Mouse (Mus musculus) neural tube, embryonic 13.5 days (tissue): ENCODE results near the gene Plxna2. TPM values are rescaled to one million over a fixed set of nuclear protein-coding genes. Genes with fewer than 3 reads are reported as not detected.
A peak's percentile ranks its signal among the peaks of the same experiment; 100 is the strongest.

Experiments used
- ATAC-seq: fragments of 200-750 bp; cut with Nextera tagmentation; 2 replicates; pipeline ENCODE4 v1.8.0; 2017; ENCODE audit warnings: low read depth, mild to moderate bottlenecking, moderate TSS enrichment, moderate library complexity
- H3K27ac ChIP-seq: fragments of 300-500 bp; sonication (generic); replicated peaks from 2 replicates; pipeline ENCODE4 v1.5.1; 2015; ENCODE audit warnings: moderate library complexity, mild to moderate bottlenecking, inconsistent platforms
- H3K27me3 ChIP-seq: fragments of 300-500 bp; sonication (generic); 2 replicates; pipeline ENCODE4 v1.6.1; 2015; ENCODE audit warnings: mild to moderate bottlenecking, inconsistent platforms
- H3K36me3 ChIP-seq: fragments of 300-500 bp; sonication (generic); 2 replicates; pipeline ENCODE4 v1.6.1; 2015; ENCODE audit warnings: mild to moderate bottlenecking, inconsistent platforms
- H3K4me1 ChIP-seq: fragments of 300-500 bp; sonication (generic); replicated peaks from 2 replicates; pipeline ENCODE4 v1.6.1; 2015; ENCODE audit warnings: inconsistent platforms
- H3K4me2 ChIP-seq: fragments of 300-500 bp; sonication (generic); 2 replicates; pipeline ENCODE4 v1.6.1; 2015; ENCODE audit warnings: inconsistent platforms, mild to moderate bottlenecking, moderate library complexity
- H3K4me3 ChIP-seq: fragments of 300-500 bp; sonication (generic); 2 replicates; pipeline ENCODE4 v1.5.1; 2015; ENCODE audit warnings: mild to moderate bottlenecking, inconsistent platforms
- H3K9ac ChIP-seq: fragments of 300-500 bp; sonication (generic); 2 replicates; pipeline ENCODE4 v1.6.1; 2015; ENCODE audit warnings: moderate library complexity, mild to moderate bottlenecking, inconsistent platforms
- H3K9me3 ChIP-seq: fragments of 300-500 bp; sonication (generic); 2 replicates; pipeline ENCODE4 v1.6.1; 2016; ENCODE audit warnings: inconsistent platforms
- WGBS: fragments of 180-500 bp; shearing (Covaris S2); methylation state at CpG from one replicate; pipeline ENCODE4 v1.1.7; 2015; 5-methylcytosine and 5-hydroxymethylcytosine counted together
- polyA plus RNA-seq: library from polyadenylated mRNA; unstranded; fragments of >200 nt; fragmentation: Nextera tagmentation; extraction: Ambion mirVana; gene quantifications from 2 replicates; pipeline ENCODE4 v1.2.1, GENCODE M21; 2015

Gene Plxna2
- polyA plus RNA-seq, 1 experiment from 2014 or later = 42.6 TPM

GRCm38 (mm10) chr1:194787626-194788025 lies 169.6 kb downstream of the Plxna2 start:
- Histone ChIP-seq H3K9me3 (no peaks in the 10 kb centered on the region), H3K9ac (no peak overlapping the region), H3K27ac (no peak overlapping the region), H3K36me3 (peaks cover 88% of the 10 kb centered on the region), H3K4me2 (no peak overlapping the region), H3K4me3 (no peak overlapping the region), H3K27me3 (no peaks in the 10 kb centered on the region), H3K4me1 (peaks cover 9% of the 10 kb centered on the region; the same call in 1 of the 2 replicates)
- ATAC-seq = no peak
- WGBS = 94% methylated on average over 2 of the region's 2 CpGs

DNA sequence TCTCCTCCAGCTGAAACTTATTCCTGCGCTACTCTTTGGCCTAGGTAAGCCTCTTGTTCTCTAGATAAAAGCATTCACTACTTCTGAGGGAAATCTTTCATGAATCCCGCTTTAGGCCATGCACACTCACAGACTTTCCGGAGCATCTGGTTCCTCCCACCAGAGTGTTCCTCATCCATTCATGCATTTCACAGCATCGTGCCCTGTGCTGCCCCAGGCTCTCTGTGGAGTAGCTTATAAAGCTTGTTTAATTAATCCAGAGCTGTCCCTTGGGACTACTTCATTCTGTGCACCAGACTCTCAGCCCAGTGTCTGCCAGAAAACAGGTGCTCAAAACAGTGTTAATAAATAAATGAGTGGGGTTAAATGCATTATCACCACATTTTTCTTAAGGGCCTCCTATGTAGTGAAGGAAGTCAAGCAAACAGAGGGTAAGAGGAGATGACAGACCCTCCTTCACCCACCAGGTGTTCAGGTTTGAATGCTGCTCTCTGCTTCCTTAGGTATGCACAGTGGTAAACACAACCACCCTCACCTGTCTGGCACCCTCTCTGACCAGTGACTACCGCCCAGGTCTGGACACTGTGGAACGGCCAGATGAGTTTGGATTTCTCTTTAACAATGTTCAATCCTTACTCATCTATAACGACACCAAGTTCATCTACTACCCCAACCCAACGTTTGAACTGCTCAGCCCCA lies 175.4 kb downstream of the Plxna2 start:
- peaks cover 98% of the 10 kb centered on the region for H3K36me3 ChIP-seq
- WGBS = 65% methylated on average over 8 of the region's 8 CpGs
- no peaks in the 10 kb centered on the region for H3K27me3 ChIP-seq
- H3K9ac ChIP-seq = no peak overlapping the region
- no peak overlapping the region for H3K4me2 ChIP-seq
- H3K27ac ChIP-seq = no peak overlapping the region
- H3K4me3 ChIP-seq = no peak overlapping the region
- peaks cover 14% of the 10 kb centered on the region; the same call in 1 of the 2 replicates for H3K4me1 ChIP-seq
- ATAC-seq = peak; percentile 79
- no peaks in the 10 kb centered on the region for H3K9me3 ChIP-seq

DNA sequence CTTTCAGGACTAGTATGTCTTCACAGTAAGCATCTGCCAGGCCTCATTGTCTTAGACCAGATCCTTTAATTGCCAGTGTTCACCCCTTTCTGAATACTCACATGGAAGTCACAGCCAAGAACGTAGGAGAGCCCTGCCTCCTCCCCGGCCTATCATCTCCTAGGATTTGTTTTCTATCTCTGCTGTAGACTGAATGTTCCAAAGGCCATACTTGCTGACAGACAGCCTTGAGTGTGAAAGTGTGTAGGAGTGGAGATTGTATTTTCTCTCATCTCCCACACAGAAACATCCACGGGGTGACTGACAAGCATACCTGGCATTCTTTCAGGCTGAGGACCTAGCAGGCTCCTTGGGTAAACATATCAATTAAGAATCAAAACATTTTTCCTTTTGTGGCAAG lies 177.3 kb downstream of the Plxna2 start:
- no peak overlapping the region for H3K4me3 ChIP-seq
- WGBS = 81% methylated on average over 3 of the region's 3 CpGs
- H3K9me3 ChIP-seq = no peaks in the 10 kb centered on the region
- no peak overlapping the region for H3K9ac ChIP-seq
- H3K27ac ChIP-seq = no peak overlapping the region
- H3K4me2 ChIP-seq = no peak overlapping the region
- H3K4me1 ChIP-seq = peaks cover 14% of the 10 kb centered on the region; the same call in 1 of the 2 replicates
- peaks cover 98% of the 10 kb centered on the region for H3K36me3 ChIP-seq
- no peaks in the 10 kb centered on the region for H3K27me3 ChIP-seq
- no peak for ATAC-seq

DNA sequence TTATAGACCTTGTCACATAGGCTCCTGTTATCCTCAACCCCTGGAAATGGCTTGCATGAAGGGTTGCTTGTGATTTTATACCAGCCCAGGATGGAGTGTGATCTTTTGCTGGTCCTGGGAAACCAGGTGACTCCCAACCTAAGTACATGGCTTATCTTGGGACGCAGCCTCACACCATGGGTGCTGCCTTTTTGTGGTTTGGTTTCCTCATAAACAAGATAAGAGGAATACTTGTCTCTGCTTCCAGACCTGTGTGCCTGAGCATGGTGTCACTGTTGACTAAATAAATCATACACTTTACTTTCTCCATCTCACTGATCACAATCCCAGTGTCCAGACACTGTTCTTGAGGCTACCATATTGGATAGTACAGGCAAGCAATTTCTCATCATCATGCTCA lies 179.8 kb downstream of the Plxna2 start:
- H3K36me3 ChIP-seq = peaks cover 99% of the 10 kb centered on the region
- WGBS = 100% methylated on average over 1 of the region's 1 CpGs
- ATAC-seq = no peak
- no peak overlapping the region for H3K9ac ChIP-seq
- H3K4me3 ChIP-seq = no peak overlapping the region
- no peak overlapping the region for H3K27ac ChIP-seq
- peaks cover 3% of the 10 kb centered on the region; the same call in 1 of the 2 replicates for H3K4me1 ChIP-seq
- H3K9me3 ChIP-seq = no peaks in the 10 kb centered on the region
- H3K27me3 ChIP-seq = no peaks in the 10 kb centered on the region
- H3K4me2 ChIP-seq = no peak overlapping the region

DNA sequence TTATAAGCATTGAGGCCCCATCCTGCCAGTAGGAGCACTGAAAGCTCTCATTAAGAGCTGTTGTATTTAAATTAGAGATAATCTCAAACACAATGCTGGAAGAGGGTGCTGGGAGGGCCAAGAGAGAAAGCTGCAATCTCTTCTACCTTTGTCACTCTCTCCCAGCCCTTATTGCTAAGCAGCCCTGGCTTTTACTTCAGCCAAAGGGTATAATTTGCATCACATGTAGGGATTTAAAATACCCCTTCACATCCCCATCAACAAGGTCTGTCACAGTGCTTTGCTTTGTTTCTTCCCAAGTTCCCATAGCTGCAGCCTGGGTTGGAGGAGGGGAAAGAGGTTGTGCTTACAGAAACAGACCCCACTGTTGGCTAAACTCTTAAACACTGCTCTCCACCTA lies 180.5 kb downstream of the Plxna2 start:
- Histone ChIP-seq H3K9ac (no peak overlapping the region), H3K27me3 (no peaks in the 10 kb centered on the region), H3K27ac (no peak overlapping the region), H3K4me1 (peaks cover 4% of the 10 kb centered on the region; the same call in 1 of the 2 replicates), H3K4me2 (no peak overlapping the region), H3K9me3 (no peaks in the 10 kb centered on the region), H3K36me3 (peaks cover 100% of the 10 kb centered on the region), H3K4me3 (no peak overlapping the region)
- no peak for ATAC-seq

- no peak overlapping the region for H3K9ac ChIP-seq
- peaks cover 90% of the 10 kb centered on the region for H3K36me3 ChIP-seq
- H3K27me3 ChIP-seq = no peaks in the 10 kb centered on the region
- H3K4me2 ChIP-seq = no peak overlapping the region
- 0 out of 2 replicates have a peak, but pooled peaks cover 2% of the 10 kb centered on the region for H3K4me1 ChIP-seq
- no peak overlapping the region for H3K27ac ChIP-seq
- H3K4me3 ChIP-seq = no peak overlapping the region
- ATAC-seq = no peak
- no peaks in the 10 kb centered on the region for H3K9me3 ChIP-seq
Observed at GRCm38 (mm10) chr1:194808261-194808660, 190.2 kb downstream of the Plxna2 start.

DNA sequence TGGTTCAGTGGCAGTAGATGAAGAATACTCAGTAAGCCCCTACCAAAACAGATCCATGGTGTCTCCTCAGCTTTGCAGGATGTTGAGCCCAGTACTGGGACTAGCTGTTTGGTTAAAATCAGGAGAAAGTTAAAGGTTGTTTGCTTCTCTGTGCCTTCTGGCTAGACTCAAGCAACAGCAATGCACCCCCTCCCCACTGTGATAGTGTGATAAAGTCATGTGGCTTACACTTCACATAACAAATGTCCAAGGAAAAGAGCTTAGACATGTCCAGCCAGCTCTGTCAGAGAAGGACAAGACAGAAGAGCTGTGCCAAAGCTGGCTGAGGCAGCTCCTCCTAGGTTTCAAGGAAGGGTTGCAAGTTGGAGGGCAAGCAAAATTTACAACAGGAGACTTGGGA lies 190.7 kb downstream of the Plxna2 start:
- Histone ChIP-seq H3K36me3 (peaks cover 91% of the 10 kb centered on the region), H3K4me2 (no peak overlapping the region), H3K4me3 (no peak overlapping the region), H3K9ac (no peak overlapping the region), H3K27me3 (no peaks in the 10 kb centered on the region), H3K9me3 (no peaks in the 10 kb centered on the region), H3K4me1 (no peaks in the 10 kb centered on the region), H3K27ac (no peak overlapping the region)
- no peak for ATAC-seq

- Histone ChIP-seq H3K4me2 (no peak overlapping the region), H3K4me1 (no peaks in the 10 kb centered on the region), H3K9me3 (no peaks in the 10 kb centered on the region), H3K9ac (no peak overlapping the region), H3K4me3 (no peak overlapping the region), H3K27me3 (no peaks in the 10 kb centered on the region), H3K27ac (no peak overlapping the region), H3K36me3 (peaks cover 98% of the 10 kb centered on the region)
- ATAC-seq = no peak
Observed at GRCm38 (mm10) chr1:194809600-194809999, 191.6 kb downstream of the Plxna2 start.

DNA sequence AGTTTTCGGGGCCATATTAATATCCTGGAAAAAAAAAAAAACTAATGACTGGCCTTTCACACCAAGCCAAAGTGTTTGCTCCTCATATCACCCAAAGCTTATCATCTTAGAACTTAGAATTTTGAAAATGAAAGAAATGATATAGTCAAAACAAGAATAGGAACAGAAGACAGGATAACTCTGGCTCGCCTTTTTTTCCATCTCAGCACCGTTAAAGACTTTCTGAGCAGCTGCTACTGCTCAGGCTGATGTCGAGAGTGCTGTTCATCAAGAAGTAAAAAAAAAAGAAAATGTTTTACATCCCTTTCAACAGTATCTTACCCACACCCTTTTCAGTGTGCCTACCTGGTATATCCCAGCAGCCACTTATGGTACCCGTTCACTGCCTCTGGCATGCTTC lies 196.2 kb downstream of the Plxna2 start:
- Histone ChIP-seq H3K9ac (no peak overlapping the region), H3K27me3 (no peaks in the 10 kb centered on the region), H3K4me1 (no peaks in the 10 kb centered on the region), H3K4me2 (no peak overlapping the region), H3K36me3 (peaks cover 66% of the 10 kb centered on the region), H3K4me3 (no peak overlapping the region), H3K9me3 (no peaks in the 10 kb centered on the region), H3K27ac (no peak overlapping the region)
- 88% methylated on average over 5 of the region's 5 CpGs for WGBS
- no peak for ATAC-seq

GRCm38 (mm10) chr1:194815547-194815946 lies 197.5 kb downstream of the Plxna2 start:
- Histone ChIP-seq H3K4me1 (no peaks in the 10 kb centered on the region), H3K36me3 (peaks cover 52% of the 10 kb centered on the region), H3K4me2 (no peak overlapping the region), H3K27ac (no peak overlapping the region), H3K9me3 (no peaks in the 10 kb centered on the region), H3K9ac (no peak overlapping the region), H3K4me3 (no peak overlapping the region), H3K27me3 (no peaks in the 10 kb centered on the region)
- no peak for ATAC-seq
- 61% methylated on average over 1 of the region's 1 CpGs for WGBS

DNA sequence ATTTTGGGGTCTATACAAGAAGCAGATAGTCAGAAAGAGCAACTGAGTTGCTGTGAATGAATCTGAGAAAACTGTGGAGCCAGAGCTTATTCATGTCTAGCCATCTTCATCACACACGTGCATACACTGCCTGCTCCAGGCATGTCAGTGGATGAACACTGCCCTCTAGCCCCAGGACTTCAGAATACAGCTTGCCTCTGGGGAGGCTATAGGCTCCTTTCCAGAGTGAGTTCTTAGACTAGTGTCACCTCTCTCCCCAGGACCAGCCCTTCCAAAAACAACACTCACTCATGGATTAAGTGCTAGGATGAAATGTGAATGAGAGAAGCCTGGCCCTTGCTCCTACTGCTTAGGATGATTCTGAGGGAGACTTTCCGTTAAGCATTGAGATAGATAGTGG lies 198.9 kb downstream of the Plxna2 start:
- Histone ChIP-seq H3K27ac (no peak overlapping the region), H3K4me1 (no peaks in the 10 kb centered on the region), H3K4me3 (no peak overlapping the region), H3K4me2 (no peak overlapping the region), H3K27me3 (no peaks in the 10 kb centered on the region), H3K9me3 (no peaks in the 10 kb centered on the region), H3K36me3 (peaks cover 39% of the 10 kb centered on the region), H3K9ac (no peak overlapping the region)
- 28% methylated on average over 2 of the region's 2 CpGs for WGBS
- peak; percentile 86 for ATAC-seq

DNA sequence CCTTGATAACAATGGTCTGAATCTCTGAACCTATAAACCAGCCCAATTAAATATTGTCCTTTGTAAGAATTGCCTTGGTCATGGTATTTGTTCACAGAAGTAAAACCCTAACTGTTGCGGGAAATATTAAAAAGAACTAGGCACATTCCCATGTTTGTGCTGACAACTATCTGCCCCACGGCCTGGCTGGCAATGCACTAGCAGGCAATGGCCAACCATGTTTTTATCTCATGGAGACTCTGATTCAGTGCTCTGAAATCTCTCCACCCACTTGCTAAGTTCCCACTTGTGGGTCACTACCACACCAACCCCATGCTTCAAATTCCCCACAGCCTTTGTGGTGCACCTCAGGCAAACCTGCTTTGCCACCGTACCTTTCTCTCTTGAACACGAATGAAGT lies 202.9 kb downstream of the Plxna2 start:
- Histone ChIP-seq H3K36me3 (no peaks in the 10 kb centered on the region), H3K9me3 (no peaks in the 10 kb centered on the region), H3K27me3 (no peaks in the 10 kb centered on the region), H3K27ac (no peak overlapping the region), H3K9ac (no peak overlapping the region), H3K4me1 (no peaks in the 10 kb centered on the region), H3K4me3 (no peak overlapping the region), H3K4me2 (no peak overlapping the region)
- WGBS = 86% methylated on average over 4 of the region's 4 CpGs
- no peak for ATAC-seq

DNA sequence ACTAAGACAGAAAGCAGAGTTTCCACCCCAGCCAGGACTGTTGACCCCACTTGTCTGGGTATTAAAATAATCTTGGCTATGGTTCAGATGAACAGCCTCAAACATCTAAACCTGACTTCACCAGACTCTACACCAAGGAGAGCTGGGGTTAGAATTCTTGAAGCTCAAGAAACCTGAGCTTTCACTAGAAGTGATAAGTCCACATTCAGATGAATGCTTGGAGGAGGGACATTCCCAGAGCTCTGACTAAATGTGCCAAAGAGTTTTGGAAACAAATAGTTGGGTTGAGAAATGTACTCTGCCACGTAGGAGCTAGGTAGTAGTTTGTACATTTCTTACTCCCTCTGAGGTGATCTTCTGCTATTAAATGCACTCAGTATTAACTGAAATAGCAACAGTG lies 203.7 kb downstream of the Plxna2 start:
- no peak for ATAC-seq
- Histone ChIP-seq H3K36me3 (no peaks in the 10 kb centered on the region), H3K4me3 (no peak overlapping the region), H3K4me1 (peaks cover 2% of the 10 kb centered on the region; the same call in 1 of the 2 replicates), H3K27me3 (no peaks in the 10 kb centered on the region), H3K4me2 (no peak overlapping the region), H3K9ac (no peak overlapping the region), H3K9me3 (no peaks in the 10 kb centered on the region), H3K27ac (no peak overlapping the region)
- 87% methylated on average over 1 of the region's 1 CpGs for WGBS
